Mouse (Mus musculus): Measurements from ENCODE around the gene Sash1.
"Not testable (repeated sequence)": the region's sequence is repeated elsewhere in the genome, so short reads cannot be mapped to it uniquely, and the experiment has no call there.

The Sash1 gene

GRCm38 (mm10) chr10:8752436-8752835, 133.4 kb downstream of the Sash1 start:
- peak; percentile 46 for DNase-seq

DNA sequence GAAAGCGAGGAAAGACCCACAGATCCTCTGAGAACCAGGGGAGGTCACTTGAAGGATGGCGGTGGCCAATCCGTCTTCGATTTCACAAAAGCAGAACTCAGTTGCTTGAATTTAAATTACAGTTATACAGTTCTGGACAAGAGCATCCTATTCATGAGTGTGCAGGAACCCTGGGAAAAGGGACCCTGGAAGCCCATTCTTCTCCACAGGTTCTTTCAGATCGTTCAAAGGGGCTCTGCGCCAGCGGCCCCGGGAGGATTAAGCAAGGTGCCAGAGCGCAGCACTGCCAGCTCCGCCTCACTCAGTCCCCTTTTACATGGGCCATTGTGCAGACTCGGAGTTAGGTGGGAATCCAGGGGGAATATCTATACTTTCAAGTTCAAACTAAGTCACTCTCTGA, 136.3 kb downstream of the Sash1 start:
- DNase-seq, result no peak

- DNase-seq, result no peak
Measured at GRCm38 (mm10) chr10:8747450-8748212, 138.2 kb downstream of the Sash1 start.

DNA sequence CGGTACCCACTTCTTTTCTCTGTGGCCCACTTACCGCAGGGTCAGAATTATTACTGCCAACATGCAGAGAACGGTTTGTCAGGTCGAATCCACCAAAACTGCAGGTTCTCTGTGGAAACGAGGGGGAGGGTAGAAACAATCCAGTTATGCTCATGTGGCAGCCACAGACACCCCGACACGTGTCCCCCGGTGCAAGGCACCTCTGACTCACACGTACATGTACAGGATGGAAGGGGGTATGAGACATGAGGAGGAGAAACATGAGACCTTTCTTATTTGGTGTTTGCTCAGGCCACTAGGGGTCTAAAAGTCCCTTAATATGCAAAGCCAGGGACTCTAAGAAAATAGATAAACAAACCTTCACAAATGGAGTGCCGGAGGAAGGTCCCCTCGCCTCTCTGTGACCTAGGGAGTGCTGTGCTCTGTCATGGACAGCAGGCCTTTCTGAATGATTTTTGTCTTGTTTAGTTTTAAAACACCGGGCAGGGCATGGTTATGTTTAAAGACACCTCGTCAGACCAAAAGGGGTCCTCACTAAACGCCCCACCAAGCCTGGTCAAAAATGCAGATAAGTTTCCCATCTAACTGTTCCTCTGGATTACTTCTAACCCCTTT, 139.7 kb downstream of the Sash1 start:
- no peak for DNase-seq

- DNase-seq, result peak; percentile 82
Measured at GRCm38 (mm10) chr10:8742872-8743271, 143.0 kb downstream of the Sash1 start.

- no peak for DNase-seq
Measured at GRCm38 (mm10) chr10:8741505-8741904, 144.4 kb downstream of the Sash1 start.

GRCm38 (mm10) chr10:8740797-8741196, 145.1 kb downstream of the Sash1 start:
- no peak for DNase-seq

DNA sequence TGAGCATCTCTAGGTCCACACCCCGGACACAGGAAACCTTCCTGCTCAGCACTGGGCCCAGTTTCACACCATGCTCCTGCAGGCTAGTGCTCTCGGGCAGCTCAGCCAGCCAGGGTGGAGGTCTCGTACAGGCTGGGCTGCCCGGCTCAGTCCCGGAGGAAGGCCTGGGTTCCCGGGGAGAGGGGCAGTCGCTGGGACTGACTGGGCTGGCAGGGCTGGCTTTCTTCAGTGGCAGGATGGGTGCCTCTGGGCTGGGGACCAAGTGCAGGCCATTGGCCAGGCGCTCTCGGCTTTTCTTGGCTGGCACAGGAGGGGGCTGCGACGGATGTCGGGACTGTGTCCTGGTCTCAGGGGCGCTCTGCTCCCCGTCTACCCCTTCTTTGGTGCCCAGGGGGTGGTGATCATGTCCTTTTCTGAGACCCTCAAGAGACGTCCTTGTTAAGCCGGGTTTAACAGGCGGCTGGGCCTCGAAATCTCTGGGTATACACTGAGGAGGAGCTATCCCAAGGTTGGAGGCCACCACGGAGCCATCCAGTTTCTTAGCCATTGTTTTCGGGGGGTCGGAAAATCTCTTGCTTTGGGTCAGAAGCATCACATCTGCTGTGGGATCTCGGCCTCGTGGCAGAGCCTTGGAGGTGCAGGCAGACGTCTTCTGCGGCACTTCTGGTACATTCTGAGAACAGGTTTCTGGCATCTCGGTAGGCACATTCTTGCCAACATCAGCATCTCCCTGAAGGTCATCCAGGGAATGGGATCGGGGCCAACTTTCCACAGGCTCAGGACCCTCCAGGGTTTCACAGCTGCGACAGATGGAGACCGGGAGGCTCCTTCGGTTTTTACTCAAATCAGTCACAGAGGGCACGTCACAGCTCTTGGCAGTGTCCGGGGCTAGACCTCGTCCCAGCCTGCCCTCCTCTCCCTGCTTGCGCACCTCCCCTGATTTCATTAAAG, 156.2 kb downstream of the Sash1 start:
- no peak for DNase-seq

- DNase-seq, result no peak
Measured at GRCm38 (mm10) chr10:8719345-8719744, 166.5 kb downstream of the Sash1 start.

DNA sequence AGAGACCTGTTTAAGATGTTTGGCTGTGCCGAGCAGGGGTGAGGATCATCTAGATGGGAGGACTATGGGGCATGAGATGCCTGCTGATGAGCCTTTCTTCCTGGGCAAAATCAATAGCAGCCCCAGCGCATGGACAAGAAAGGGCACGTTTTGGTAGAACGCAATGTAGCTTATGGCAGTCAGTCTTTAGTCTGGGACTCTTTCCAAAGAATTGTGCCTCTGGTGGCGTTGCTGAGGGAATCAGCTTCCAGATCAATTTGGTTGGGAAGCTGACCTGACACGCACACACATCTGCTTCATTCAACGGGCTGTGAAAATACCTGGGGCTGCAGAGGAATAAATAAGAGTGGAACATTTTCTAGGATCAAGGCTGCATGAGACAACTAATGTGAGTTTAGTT, 167.0 kb downstream of the Sash1 start:
- DNase-seq, result no peak

- no peak for DNase-seq
Measured at GRCm38 (mm10) chr10:8717171-8717570, 168.7 kb downstream of the Sash1 start.

DNA sequence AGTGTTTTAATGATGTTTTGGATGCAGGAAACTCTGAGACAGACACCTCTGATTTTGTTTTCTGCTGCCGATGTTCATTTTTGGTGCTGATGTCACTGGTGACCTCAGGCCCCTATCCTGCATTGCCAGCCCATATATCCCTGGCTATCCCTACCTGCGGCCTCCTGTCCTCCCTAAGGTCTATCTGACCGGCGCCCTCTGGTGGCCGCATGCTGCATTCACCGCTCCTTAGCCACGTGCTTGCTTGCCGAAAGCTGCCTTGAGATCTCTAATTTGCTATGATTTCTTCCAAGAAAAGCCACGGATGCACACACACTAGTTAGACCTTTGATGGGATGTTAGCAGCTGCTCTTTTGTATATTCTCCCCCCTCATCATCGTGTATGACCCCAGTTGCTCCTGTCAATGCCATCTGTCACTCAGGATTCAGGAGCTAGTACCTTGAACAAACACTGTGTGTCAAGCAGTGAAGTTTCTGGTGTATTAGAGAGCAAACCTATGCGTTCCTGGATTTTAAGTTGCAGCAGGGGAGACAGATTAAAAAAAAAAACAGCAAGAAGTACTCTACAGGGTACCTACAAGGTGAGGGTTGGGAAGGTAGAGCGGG, 170.1 kb downstream of the Sash1 start:
- peak; percentile 83 for DNase-seq

GRCm38 (mm10) chr10:8696636-8697035, 189.2 kb downstream of the Sash1 start:
- not testable (repeated sequence) for DNase-seq

DNA sequence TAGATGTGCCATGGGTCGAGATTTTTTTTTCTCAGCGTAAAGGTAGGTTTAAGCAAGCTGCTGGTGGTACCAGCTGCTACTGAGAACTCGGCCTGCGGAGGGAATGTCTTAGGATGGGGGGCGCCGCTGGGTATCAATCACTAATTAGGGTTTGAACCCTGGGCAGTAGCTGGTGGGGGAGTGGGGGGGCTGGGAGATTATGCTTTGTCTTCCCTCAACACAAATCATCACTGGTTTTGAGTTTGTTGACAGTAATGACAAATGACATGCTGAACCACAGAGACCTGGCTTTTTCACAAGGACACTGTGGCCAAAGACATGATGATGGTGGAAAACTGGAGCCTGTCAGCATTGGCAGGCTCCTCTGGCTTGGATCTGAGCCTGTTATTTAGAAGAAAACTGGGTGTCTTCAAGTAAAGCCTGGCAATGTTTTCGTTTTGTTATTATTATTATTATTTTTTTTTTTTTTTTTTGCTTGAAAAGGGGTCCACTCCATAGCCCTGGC, 191.8 kb downstream of the Sash1 start:
- no peak for DNase-seq

- no peak for DNase-seq
Measured at GRCm38 (mm10) chr10:8693561-8693960, 192.3 kb downstream of the Sash1 start.

DNA sequence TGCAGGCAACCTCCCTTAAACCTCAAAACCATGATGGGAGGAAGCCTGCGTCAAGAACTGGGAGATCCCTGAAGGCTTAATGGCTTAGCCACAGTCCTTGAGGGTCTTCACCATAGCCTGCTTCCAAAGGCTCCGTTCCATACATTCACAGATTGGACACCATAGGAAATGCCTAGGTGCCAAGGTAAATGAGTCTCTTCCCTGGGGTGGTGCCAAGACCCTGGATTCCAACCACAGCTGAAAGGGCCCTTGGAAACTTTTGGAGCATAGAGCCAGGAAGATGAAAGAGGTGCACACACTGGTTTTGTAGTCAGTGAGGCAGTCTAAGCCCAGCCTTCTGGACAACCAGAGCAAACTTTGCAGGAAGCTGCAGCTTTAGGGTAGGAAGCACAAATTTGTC, 193.3 kb downstream of the Sash1 start:
- no peak for DNase-seq

- DNase-seq, result no peak
Measured at GRCm38 (mm10) chr10:8686219-8686618, 199.7 kb downstream of the Sash1 start.

- DNase-seq, result no peak
Measured at GRCm38 (mm10) chr10:8685269-8685668, 200.6 kb downstream of the Sash1 start.

DNA sequence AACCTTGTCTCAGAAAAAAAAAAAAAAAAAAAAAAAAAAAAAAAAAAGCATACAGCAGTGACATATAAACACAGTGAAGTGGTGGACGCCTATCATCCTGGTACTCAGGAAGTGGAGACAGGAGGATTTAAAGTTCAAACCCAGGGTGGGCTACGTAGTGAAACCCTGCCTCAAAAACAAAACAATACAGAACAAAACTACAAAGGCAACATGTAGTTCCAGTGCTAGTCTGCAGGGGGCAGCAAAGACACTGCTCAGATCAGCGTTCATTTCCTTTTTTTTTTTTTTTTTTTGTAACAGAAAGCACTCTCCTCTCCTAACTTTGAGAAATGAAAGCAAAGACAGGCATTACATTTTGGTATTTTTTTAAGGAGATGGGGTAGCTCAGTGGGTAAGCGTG, 203.0 kb downstream of the Sash1 start:
- DNase-seq, result peak; percentile 65

DNA sequence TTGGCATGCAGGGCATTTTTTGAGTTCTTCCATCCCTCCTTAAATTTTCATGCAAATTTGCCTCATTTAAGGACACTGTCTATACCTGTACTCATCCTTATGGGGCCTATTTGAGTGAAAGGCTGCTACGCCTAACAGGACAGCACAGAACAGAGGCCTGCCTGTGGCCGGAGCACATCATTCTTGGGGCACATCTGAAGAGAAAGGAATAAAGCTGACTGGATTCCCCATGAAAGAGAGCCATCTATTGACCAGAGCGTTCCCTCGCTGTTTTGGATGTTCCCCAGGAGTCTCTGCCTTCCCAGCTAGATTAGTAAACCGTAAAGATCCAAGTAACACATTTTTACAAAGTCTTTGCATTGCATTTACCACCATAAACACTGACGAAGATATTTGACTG, 203.5 kb downstream of the Sash1 start:
- no peak for DNase-seq

DNA sequence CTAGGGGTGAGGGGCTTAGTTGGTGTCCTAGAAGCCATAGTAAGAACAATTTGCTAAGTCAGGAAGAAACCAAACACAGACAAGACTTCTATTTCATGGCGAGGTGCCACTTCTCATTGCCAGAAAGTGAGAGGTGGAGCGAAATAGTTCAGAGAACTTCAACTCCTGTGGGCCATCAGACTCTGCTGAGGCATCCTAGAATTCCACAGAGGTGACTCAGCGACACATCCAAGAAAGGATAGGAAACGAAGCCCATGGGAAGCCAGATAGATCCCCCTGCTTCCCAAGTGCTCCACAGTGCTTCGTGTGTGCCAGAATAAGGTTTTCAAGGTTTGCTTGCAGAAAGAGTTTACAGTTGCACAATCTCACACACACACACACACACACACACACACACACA, 209.1 kb downstream of the Sash1 start:
- DNase-seq, result no peak
